Mouse (Mus musculus): ENCODE measurements at regions not wholly inside any gene's neighbourhood (a gene's known extent, or its start where the extent isn't known, plus 50 kb on each side); places are given as distances from the start of the nearest gene placed in this dataset.

DNA sequence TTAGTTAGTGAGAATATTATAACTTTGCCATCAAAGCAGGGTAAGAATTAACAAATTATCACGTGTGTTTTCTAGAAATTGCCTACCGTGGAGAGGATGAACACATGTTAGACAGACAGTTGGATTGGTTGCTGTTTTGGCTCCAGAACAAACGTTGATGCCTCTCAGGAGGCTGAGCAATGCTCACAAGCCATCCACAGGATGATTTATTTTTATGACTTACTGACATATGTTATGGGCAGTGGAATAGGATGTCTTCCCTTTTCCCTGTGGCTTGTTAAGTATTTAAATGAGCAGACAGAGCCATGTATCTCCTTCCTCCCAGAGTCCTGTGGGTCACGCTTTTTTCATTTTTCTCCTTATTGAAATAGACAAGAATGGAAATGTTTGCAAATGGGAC lies 652.0 kb downstream of the Hace1 start:
- DNase-seq (ENCODE audit: low spot score) = no peak
- ATAC-seq (ENCODE audit: insufficient number of reproducible peaks, low FRiP score, low TSS enrichment, low read depth) = no peak

GRCm38 (mm10) chr10:46235581-46235980 lies 658.0 kb downstream of the Hace1 start:
- Histone ChIP-seq H3K9ac (ENCODE audit: low read length) (no peak overlapping the region), H3K4me2 (ENCODE audit: low read depth, severe bottlenecking) (no peak overlapping the region), H3K27me3 (ENCODE audit: control insufficient read depth, insufficient read depth, low read length) (no peaks in the 10 kb centered on the region), H3K27ac (replicated peaks; ENCODE audit: low read depth, low read length) (no peak overlapping the region), H3K36me3 (ENCODE audit: control insufficient read depth, insufficient read depth, low read length) (no peaks in the 10 kb centered on the region), H3K4me1 (ENCODE audit: control insufficient read depth, insufficient read depth, low read length) (no peaks in the 10 kb centered on the region), H3K9me3 (ENCODE audit: control insufficient read depth, low read length) (no peaks in the 10 kb centered on the region), H3K4me3 (ENCODE audit: low read depth, low read length) (no peak overlapping the region)
- WGBS = 70% methylated on average over 2 of the region's 2 CpGs
- no peak for DNase-seq (ENCODE audit: low spot score)
- ATAC-seq (ENCODE audit: insufficient number of reproducible peaks, low FRiP score, low TSS enrichment, low read depth) = no peak

More for the DNA sequence above, 652.0 kb downstream of the Hace1 start:
- Histone ChIP-seq H3K27me3 (ENCODE audit: control insufficient read depth, insufficient read depth, low read length) (no peaks in the 10 kb centered on the region), H3K4me2 (ENCODE audit: low read depth, severe bottlenecking) (no peak overlapping the region), H3K4me3 (ENCODE audit: low read depth, low read length) (no peak overlapping the region), H3K36me3 (ENCODE audit: control insufficient read depth, insufficient read depth, low read length) (no peaks in the 10 kb centered on the region), H3K27ac (replicated peaks; ENCODE audit: low read depth, low read length) (no peak overlapping the region), H3K4me1 (ENCODE audit: control insufficient read depth, insufficient read depth, low read length) (no peaks in the 10 kb centered on the region), H3K9ac (ENCODE audit: low read length) (no peak overlapping the region), H3K9me3 (ENCODE audit: control insufficient read depth, low read length) (no peaks in the 10 kb centered on the region)
- 68% methylated on average over 4 of the region's 4 CpGs for WGBS

GRCm38 (mm10) chr10:46255575-46255974 lies 677.9 kb downstream of the Hace1 start:
- no peak overlapping the region for H3K4me3 ChIP-seq (ENCODE audit: low read depth, low read length)
- H3K36me3 ChIP-seq (ENCODE audit: control insufficient read depth, insufficient read depth, low read length) = no peaks in the 10 kb centered on the region
- no peaks in the 10 kb centered on the region for H3K27me3 ChIP-seq (ENCODE audit: control insufficient read depth, insufficient read depth, low read length)
- 89% methylated on average over 1 of the region's 1 CpGs for WGBS
- H3K4me1 ChIP-seq (ENCODE audit: control insufficient read depth, insufficient read depth, low read length) = no peaks in the 10 kb centered on the region
- no peak overlapping the region for H3K9ac ChIP-seq (ENCODE audit: low read length)
- no peaks in the 10 kb centered on the region for H3K9me3 ChIP-seq (ENCODE audit: control insufficient read depth, low read length)
- no peak for ATAC-seq (ENCODE audit: insufficient number of reproducible peaks, low FRiP score, low TSS enrichment, low read depth)
- H3K4me2 ChIP-seq (ENCODE audit: low read depth, severe bottlenecking) = no peak overlapping the region
- DNase-seq (ENCODE audit: low spot score) = no peak
- no peak overlapping the region for H3K27ac ChIP-seq (replicated peaks; ENCODE audit: low read depth, low read length)

GRCm38 (mm10) chr10:46269710-46270109 lies 692.1 kb downstream of the Hace1 start:
- no peaks in the 10 kb centered on the region for H3K4me1 ChIP-seq (ENCODE audit: control insufficient read depth, insufficient read depth, low read length)
- H3K9ac ChIP-seq (ENCODE audit: low read length) = no peak overlapping the region
- no peaks in the 10 kb centered on the region for H3K9me3 ChIP-seq (ENCODE audit: control insufficient read depth, low read length)
- no peak overlapping the region for H3K4me3 ChIP-seq (ENCODE audit: low read depth, low read length)
- H3K36me3 ChIP-seq (ENCODE audit: control insufficient read depth, insufficient read depth, low read length) = no peaks in the 10 kb centered on the region
- DNase-seq (ENCODE audit: low spot score) (no peak), ATAC-seq (ENCODE audit: insufficient number of reproducible peaks, low FRiP score, low TSS enrichment, low read depth) (no peak)
- H3K4me2 ChIP-seq (ENCODE audit: low read depth, severe bottlenecking) = no peak overlapping the region
- H3K27ac ChIP-seq (replicated peaks; ENCODE audit: low read depth, low read length) = no peak overlapping the region
- WGBS = 100% methylated on average over 1 of the region's 1 CpGs
- no peaks in the 10 kb centered on the region for H3K27me3 ChIP-seq (ENCODE audit: control insufficient read depth, insufficient read depth, low read length)

GRCm38 (mm10) chr10:46273846-46274245 lies 696.2 kb downstream of the Hace1 start:
- 75% methylated on average over 1 of the region's 1 CpGs for WGBS
- ATAC-seq (ENCODE audit: insufficient number of reproducible peaks, low FRiP score, low TSS enrichment, low read depth) (no peak), DNase-seq (ENCODE audit: low spot score) (no peak)
- Histone ChIP-seq H3K4me1 (ENCODE audit: control insufficient read depth, insufficient read depth, low read length) (no peaks in the 10 kb centered on the region), H3K4me2 (ENCODE audit: low read depth, severe bottlenecking) (no peak overlapping the region), H3K9ac (ENCODE audit: low read length) (no peak overlapping the region), H3K9me3 (ENCODE audit: control insufficient read depth, low read length) (no peaks in the 10 kb centered on the region), H3K36me3 (ENCODE audit: control insufficient read depth, insufficient read depth, low read length) (no peaks in the 10 kb centered on the region), H3K27ac (replicated peaks; ENCODE audit: low read depth, low read length) (no peak overlapping the region), H3K4me3 (ENCODE audit: low read depth, low read length) (no peak overlapping the region), H3K27me3 (ENCODE audit: control insufficient read depth, insufficient read depth, low read length) (no peaks in the 10 kb centered on the region)

- DNase-seq (ENCODE audit: low spot score) (no peak), ATAC-seq (ENCODE audit: insufficient number of reproducible peaks, low FRiP score, low TSS enrichment, low read depth) (no peak)
- Histone ChIP-seq H3K4me2 (ENCODE audit: low read depth, severe bottlenecking) (no peak overlapping the region), H3K9me3 (ENCODE audit: control insufficient read depth, low read length) (no peaks in the 10 kb centered on the region), H3K27me3 (ENCODE audit: control insufficient read depth, insufficient read depth, low read length) (no peaks in the 10 kb centered on the region), H3K36me3 (ENCODE audit: control insufficient read depth, insufficient read depth, low read length) (no peaks in the 10 kb centered on the region), H3K4me3 (ENCODE audit: low read depth, low read length) (no peak overlapping the region), H3K27ac (replicated peaks; ENCODE audit: low read depth, low read length) (no peak overlapping the region), H3K4me1 (ENCODE audit: control insufficient read depth, insufficient read depth, low read length) (no peaks in the 10 kb centered on the region), H3K9ac (ENCODE audit: low read length) (no peak overlapping the region)
- WGBS = 79% methylated on average over 5 of the region's 5 CpGs
Observed at GRCm38 (mm10) chr10:46294290-46294689, 716.7 kb downstream of the Hace1 start.

DNA sequence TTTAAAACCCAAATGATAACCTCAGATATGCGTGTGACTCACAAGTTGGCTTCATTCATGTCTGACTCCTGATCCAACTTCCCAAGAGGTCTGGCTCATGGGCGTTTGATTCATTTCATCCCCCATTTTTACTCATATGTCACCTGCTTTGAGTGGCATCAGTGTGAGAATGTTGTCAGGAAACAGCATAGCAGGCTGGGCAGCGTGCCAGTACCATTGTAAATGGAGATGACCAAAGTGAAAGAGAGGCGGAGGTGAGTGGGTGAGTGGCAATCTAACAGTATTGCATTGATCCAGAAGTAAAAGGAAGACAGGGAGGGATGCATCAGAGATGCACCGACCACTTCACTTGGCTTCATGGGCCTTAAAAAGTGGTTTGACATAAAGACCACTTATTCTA lies 720.7 kb downstream of the Hace1 start:
- no peak overlapping the region for H3K9ac ChIP-seq (ENCODE audit: low read length)
- no peak overlapping the region for H3K4me2 ChIP-seq (ENCODE audit: low read depth, severe bottlenecking)
- 77% methylated on average over 5 of the region's 5 CpGs for WGBS
- no peak overlapping the region for H3K27ac ChIP-seq (replicated peaks; ENCODE audit: low read depth, low read length)
- no peaks in the 10 kb centered on the region for H3K27me3 ChIP-seq (ENCODE audit: control insufficient read depth, insufficient read depth, low read length)
- ATAC-seq (ENCODE audit: insufficient number of reproducible peaks, low FRiP score, low TSS enrichment, low read depth) = no peak
- H3K36me3 ChIP-seq (ENCODE audit: control insufficient read depth, insufficient read depth, low read length) = no peaks in the 10 kb centered on the region
- H3K9me3 ChIP-seq (ENCODE audit: control insufficient read depth, low read length) = no peaks in the 10 kb centered on the region
- H3K4me3 ChIP-seq (ENCODE audit: low read depth, low read length) = no peak overlapping the region
- DNase-seq (ENCODE audit: low spot score) = no peak
- H3K4me1 ChIP-seq (ENCODE audit: control insufficient read depth, insufficient read depth, low read length) = no peaks in the 10 kb centered on the region

DNA sequence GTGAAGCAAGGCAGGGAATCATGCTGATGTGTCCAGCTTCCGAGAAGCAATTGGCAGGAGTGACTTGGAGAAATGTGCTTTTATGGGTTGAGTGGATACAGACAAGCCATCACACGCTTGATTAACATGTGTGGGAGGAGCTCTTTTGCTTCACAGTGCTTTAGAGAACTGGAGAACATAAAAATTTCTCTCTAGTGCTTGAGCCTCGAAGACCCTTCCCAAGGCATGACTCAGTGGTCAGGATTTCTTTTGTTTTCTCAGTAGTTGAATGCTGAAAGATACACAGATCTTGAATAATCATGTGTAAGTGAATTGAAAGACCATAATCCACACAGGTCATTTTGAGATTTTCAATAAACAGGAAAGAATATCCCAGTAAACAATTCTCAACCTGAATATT lies 721.9 kb downstream of the Hace1 start:
- ATAC-seq (ENCODE audit: insufficient number of reproducible peaks, low FRiP score, low TSS enrichment, low read depth) = no peak

DNA sequence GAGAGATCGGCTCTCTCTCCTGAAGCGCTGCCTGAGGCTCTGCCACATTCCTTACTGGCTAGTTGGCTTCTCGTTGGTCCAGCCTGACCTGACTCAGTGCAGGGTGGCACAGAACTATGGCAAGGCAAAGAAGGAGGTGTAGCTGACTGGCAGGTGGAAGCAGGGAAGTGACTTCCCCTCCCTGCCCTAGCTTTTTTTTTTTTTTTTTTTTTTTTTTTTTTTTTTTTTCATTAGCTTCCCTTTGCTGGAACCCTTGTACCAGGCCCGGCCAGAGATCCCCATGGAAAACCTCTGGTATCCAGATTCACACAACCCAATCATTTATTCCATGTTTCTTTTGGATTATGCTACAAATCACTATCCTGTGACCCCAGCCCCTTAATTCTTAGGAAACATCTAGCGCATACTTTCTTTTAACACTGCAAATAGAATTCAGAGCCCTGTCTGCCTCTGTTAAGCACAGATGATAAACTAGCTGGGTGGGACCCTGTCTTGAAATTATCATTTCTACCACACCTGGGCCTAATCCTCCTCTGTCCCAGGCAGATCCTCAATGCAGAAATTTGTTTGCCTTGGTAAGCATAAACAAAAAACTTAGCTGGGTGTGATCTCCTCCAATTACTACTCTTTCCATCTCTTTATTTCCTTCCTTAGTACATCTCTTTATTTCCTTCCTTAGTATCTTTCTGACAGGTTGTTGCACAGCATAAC lies 742.9 kb downstream of the Hace1 start:
- Histone ChIP-seq H3K4me2 (ENCODE audit: low read depth, severe bottlenecking) (no peak overlapping the region), H3K4me3 (ENCODE audit: low read depth, low read length) (no peak overlapping the region), H3K4me1 (ENCODE audit: control insufficient read depth, insufficient read depth, low read length) (no peaks in the 10 kb centered on the region), H3K9me3 (ENCODE audit: control insufficient read depth, low read length) (no peaks in the 10 kb centered on the region), H3K36me3 (ENCODE audit: control insufficient read depth, insufficient read depth, low read length) (no peaks in the 10 kb centered on the region), H3K27ac (replicated peaks; ENCODE audit: low read depth, low read length) (no peak overlapping the region), H3K9ac (ENCODE audit: low read length) (no peak overlapping the region), H3K27me3 (ENCODE audit: control insufficient read depth, insufficient read depth, low read length) (no peaks in the 10 kb centered on the region)
- ATAC-seq (ENCODE audit: insufficient number of reproducible peaks, low FRiP score, low TSS enrichment, low read depth) (no peak), DNase-seq (ENCODE audit: low spot score) (no peak)
- 84% methylated on average over 5 of the region's 5 CpGs for WGBS

More for the DNA sequence above, 721.9 kb downstream of the Hace1 start:
- Histone ChIP-seq H3K27me3 (ENCODE audit: control insufficient read depth, insufficient read depth, low read length) (no peaks in the 10 kb centered on the region), H3K4me2 (ENCODE audit: low read depth, severe bottlenecking) (no peak overlapping the region), H3K9ac (ENCODE audit: low read length) (no peak overlapping the region), H3K9me3 (ENCODE audit: control insufficient read depth, low read length) (no peaks in the 10 kb centered on the region), H3K4me1 (ENCODE audit: control insufficient read depth, insufficient read depth, low read length) (no peaks in the 10 kb centered on the region), H3K4me3 (ENCODE audit: low read depth, low read length) (no peak overlapping the region), H3K36me3 (ENCODE audit: control insufficient read depth, insufficient read depth, low read length) (no peaks in the 10 kb centered on the region), H3K27ac (replicated peaks; ENCODE audit: low read depth, low read length) (no peak overlapping the region)
- DNase-seq (ENCODE audit: low spot score) = no peak
- WGBS = 69% methylated on average over 3 of the region's 3 CpGs
